Mouse (Mus musculus) hindbrain, embryonic 12.5 days (tissue): ENCODE measurements around the gene Ints4. TPM values are rescaled to one million over a fixed set of nuclear protein-coding genes. Genes with fewer than 3 reads are reported as not detected.
A peak's percentile ranks its signal among the peaks of the same experiment; 100 is the strongest.

ENCODE experiments used
- ATAC-seq: fragments of 200-750 bp; cut with Nextera tagmentation; 2 replicates; pipeline ENCODE4 v1.8.0; 2017; ENCODE audit warnings: moderate TSS enrichment; ENCODE audit not compliant: low FRiP score
- H3K27ac ChIP-seq: fragments of 300-500 bp; sonication (generic); 2 replicates; pipeline ENCODE4 v1.5.1; 2016; ENCODE audit warnings: mild to moderate bottlenecking
- H3K27me3 ChIP-seq: fragments of 300-500 bp; sonication (generic); 2 replicates; pipeline ENCODE4 v1.6.1; 2016; ENCODE audit warnings: mild to moderate bottlenecking
- H3K36me3 ChIP-seq: fragments of 300-500 bp; sonication (generic); 2 replicates; pipeline ENCODE4 v1.6.1; 2016; ENCODE audit warnings: mild to moderate bottlenecking
- H3K4me1 ChIP-seq: fragments of 300-500 bp; sonication (generic); 2 replicates; pipeline ENCODE4 v1.6.1; 2016
- H3K4me2 ChIP-seq: fragments of 300-500 bp; sonication (generic); replicated peaks from 2 replicates; pipeline ENCODE4 v1.6.1; 2016; ENCODE audit warnings: mild to moderate bottlenecking
- H3K4me3 ChIP-seq: fragments of 300-500 bp; sonication (generic); 2 replicates; pipeline ENCODE4 v1.5.1; 2016; ENCODE audit warnings: mild to moderate bottlenecking
- H3K9ac ChIP-seq: fragments of 300-500 bp; sonication (generic); 2 replicates; pipeline ENCODE4 v1.6.1; 2016; ENCODE audit warnings: mild to moderate bottlenecking, moderate library complexity
- H3K9me3 ChIP-seq: fragments of 300-500 bp; sonication (generic); replicated peaks from 2 replicates; pipeline ENCODE4 v1.6.1; 2016; ENCODE audit warnings: mild to moderate bottlenecking
- WGBS: fragments of 180-500 bp; shearing (Covaris S2); methylation state at CpG from one replicate; pipeline ENCODE4 v1.1.7; 2016; 5-methylcytosine and 5-hydroxymethylcytosine counted together
- polyA plus RNA-seq: library from polyadenylated mRNA; unstranded; fragments of >200 nt; fragmentation: Nextera tagmentation; extraction: Ambion mirVana; gene quantifications from 2 replicates; pipeline ENCODE4 v1.2.1, GENCODE M21; 2016

The Ints4 gene
- polyA plus RNA-seq, 1 experiment from 2014 or later, result 55.3 TPM

- ATAC-seq, result no peak
- Histone ChIP-seq H3K4me3 (no peak overlapping the region), H3K4me1 (no peaks in the 10 kb centered on the region), H3K27me3 (no peaks in the 10 kb centered on the region), H3K4me2 (no peak overlapping the region), H3K36me3 (no peaks in the 10 kb centered on the region), H3K9ac (no peak overlapping the region), H3K9me3 (no peaks in the 10 kb centered on the region), H3K27ac (no peak overlapping the region)
- WGBS, result 88% methylated on average over 9 of the region's 9 CpGs
Observed at GRCm38 (mm10) chr7:97550673-97551072, 69.9 kb downstream of the Ints4 start.

- Histone ChIP-seq H3K27me3 (no peaks in the 10 kb centered on the region), H3K9ac (no peak overlapping the region), H3K4me1 (no peaks in the 10 kb centered on the region), H3K9me3 (no peaks in the 10 kb centered on the region), H3K4me3 (no peak overlapping the region), H3K36me3 (no peaks in the 10 kb centered on the region; the same call in 1 of the 2 replicates), H3K4me2 (no peak overlapping the region), H3K27ac (no peak overlapping the region)
- WGBS, result 94% methylated on average over 2 of the region's 2 CpGs
- no peak for ATAC-seq
Observed at GRCm38 (mm10) chr7:97563576-97563975, 82.8 kb downstream of the Ints4 start.

GRCm38 (mm10) chr7:97569372-97569771, 88.6 kb downstream of the Ints4 start:
- no peak for ATAC-seq
- H3K4me3 ChIP-seq, result no peak overlapping the region
- no peaks in the 10 kb centered on the region for H3K27me3 ChIP-seq
- H3K9ac ChIP-seq, result no peak overlapping the region
- H3K4me2 ChIP-seq, result no peak overlapping the region
- H3K4me1 ChIP-seq, result no peaks in the 10 kb centered on the region
- no peaks in the 10 kb centered on the region for H3K36me3 ChIP-seq
- H3K9me3 ChIP-seq, result no peaks in the 10 kb centered on the region
- H3K27ac ChIP-seq, result no peak overlapping the region
- WGBS, result 86% methylated on average over 4 of the region's 4 CpGs

- Histone ChIP-seq H3K4me2 (no peak overlapping the region), H3K9me3 (no peaks in the 10 kb centered on the region), H3K36me3 (no peaks in the 10 kb centered on the region), H3K27ac (no peak overlapping the region), H3K4me3 (no peak overlapping the region), H3K9ac (no peak overlapping the region), H3K4me1 (no peaks in the 10 kb centered on the region), H3K27me3 (no peaks in the 10 kb centered on the region)
- WGBS, result 88% methylated on average over 1 of the region's 1 CpGs
- no peak for ATAC-seq
Observed at GRCm38 (mm10) chr7:97570389-97570788, 89.6 kb downstream of the Ints4 start.

- no peaks in the 10 kb centered on the region for H3K36me3 ChIP-seq
- 33% methylated on average over 8 of the region's 8 CpGs for WGBS
- H3K4me2 ChIP-seq, result peak overlapping the region; percentile 82
- H3K4me3 ChIP-seq, result peak overlapping the region; percentile 98
- peak overlapping the region; percentile 98 for H3K27ac ChIP-seq
- no peak for ATAC-seq
- peaks cover 10% of the 10 kb centered on the region for H3K4me1 ChIP-seq
- peak overlapping the region; percentile 73 for H3K9ac ChIP-seq
- no peaks in the 10 kb centered on the region for H3K27me3 ChIP-seq
- no peaks in the 10 kb centered on the region for H3K9me3 ChIP-seq
Observed at GRCm38 (mm10) chr7:97578361-97579066, 97.8 kb downstream of the Ints4 start.

GRCm38 (mm10) chr7:97579067-97579975, 98.6 kb downstream of the Ints4 start, which contains the start of the genes Aamdc and Rsf1:
Gene Aamdc (minus strand): TSS chr7:97579497.
Gene Rsf1 (plus strand): TSS chr7:97579889.
- Histone ChIP-seq H3K36me3 (no peaks in the 10 kb centered on the region), H3K4me2 (peak within 1 kb of the TSS; percentile 82), H3K27ac (peak within 1 kb of the TSS; percentile 98), H3K9me3 (no peaks in the 10 kb centered on the region), H3K4me3 (peak within 1 kb of the TSS; percentile 98), H3K9ac (peak within 1 kb of the TSS; percentile 100), H3K27me3 (no peaks in the 10 kb centered on the region), H3K4me1 (peaks cover 10% of the 10 kb centered on the region)
- WGBS, result under 1% methylated on average over 62 of the region's 68 CpGs
- peak; percentile 97 for ATAC-seq

- Histone ChIP-seq H3K4me3 (peak overlapping the region; percentile 98), H3K27me3 (no peaks in the 10 kb centered on the region), H3K27ac (peak overlapping the region; percentile 98), H3K4me2 (peak overlapping the region; percentile 82), H3K9me3 (no peaks in the 10 kb centered on the region), H3K4me1 (peaks cover 10% of the 10 kb centered on the region), H3K9ac (peak overlapping the region; percentile 100), H3K36me3 (no peaks in the 10 kb centered on the region)
- ATAC-seq, result peak; percentile 51
- under 1% methylated on average over 61 of the region's 65 CpGs for whole genome bisulfite sequencing
Observed at GRCm38 (mm10) chr7:97579976-97580842, 99.5 kb downstream of the Ints4 start.

- Histone ChIP-seq H3K27ac (peak overlapping the region; percentile 98), H3K9ac (peak overlapping the region; percentile 100), H3K4me2 (peak overlapping the region; percentile 82), H3K36me3 (no peaks in the 10 kb centered on the region), H3K9me3 (no peaks in the 10 kb centered on the region), H3K4me3 (peak overlapping the region; percentile 98), H3K4me1 (peaks cover 10% of the 10 kb centered on the region), H3K27me3 (no peaks in the 10 kb centered on the region)
- peak; percentile 41 for ATAC-seq
- WGBS, result 0% methylated on average over 11 of the region's 11 CpGs
Observed at GRCm38 (mm10) chr7:97580843-97581214, 100.1 kb downstream of the Ints4 start.

GRCm38 (mm10) chr7:97588506-97588905, 107.8 kb downstream of the Ints4 start:
- Histone ChIP-seq H3K9ac (no peak overlapping the region), H3K4me2 (no peak overlapping the region), H3K36me3 (0 out of 2 replicates have a peak, but pooled peaks cover 3% of the 10 kb centered on the region), H3K27ac (no peak overlapping the region), H3K27me3 (no peaks in the 10 kb centered on the region), H3K4me3 (no peak overlapping the region), H3K4me1 (peaks cover 10% of the 10 kb centered on the region), H3K9me3 (no peaks in the 10 kb centered on the region)
- WGBS, result 79% methylated on average over 5 of the region's 5 CpGs
- no peak for ATAC-seq

GRCm38 (mm10) chr7:97590488-97590887, 109.7 kb downstream of the Ints4 start:
- no peak overlapping the region for H3K27ac ChIP-seq
- 36% methylated on average over 3 of the region's 3 CpGs for WGBS
- H3K27me3 ChIP-seq, result no peaks in the 10 kb centered on the region
- no peak overlapping the region for H3K9ac ChIP-seq
- H3K9me3 ChIP-seq, result no peaks in the 10 kb centered on the region
- H3K4me1 ChIP-seq, result peaks cover 10% of the 10 kb centered on the region
- no peak overlapping the region for H3K4me2 ChIP-seq
- H3K4me3 ChIP-seq, result no peak overlapping the region
- ATAC-seq, result no peak
- 0 out of 2 replicates have a peak, but pooled peaks cover 3% of the 10 kb centered on the region for H3K36me3 ChIP-seq
